Mouse (Mus musculus): ENCODE results near the gene Srpk1. TPM values are rescaled to one million over a fixed set of nuclear protein-coding genes. Genes with fewer than 3 reads are reported as not detected.
"Not testable (repeated sequence)": the region's sequence is repeated elsewhere in the genome, so short reads cannot be mapped to it uniquely, and the experiment has no call there.

The Srpk1 gene
- polyA plus RNA-seq, 1 experiment, result 29.0 TPM

- Histone ChIP-seq H3K4me3 (ENCODE audit: insufficient read depth, poor library complexity, severe bottlenecking) (no peak overlapping the region), H3ac (ENCODE audit: control insufficient read depth, insufficient read length, low read depth) (no peak overlapping the region), H3K79me3 (ENCODE audit: low read depth) (no peaks in the 10 kb centered on the region), H3K36me3 (ENCODE audit: control insufficient read depth, insufficient read depth) (no peaks in the 10 kb centered on the region), H3K79me2 (ENCODE audit: control insufficient read depth, insufficient read depth) (no peaks in the 10 kb centered on the region), H3K27me3 (ENCODE audit: control insufficient read depth, insufficient read depth, insufficient read length) (peaks cover 21% of the 10 kb centered on the region)
- no peak for TF ChIP-seq FOSL1 (IDR thresholded peaks at IDR 0.05; ENCODE audit: insufficient read depth, low read length, poor library complexity, severe bottlenecking)
- TF ChIP-seq MYOG (IDR thresholded peaks at IDR 0.05; ENCODE audit: control insufficient read depth, extremely low read depth, insufficient read length), result no peak
- TF ChIP-seq MAX (IDR thresholded peaks at IDR 0.05), result no peak
- TF ChIP-seq USF1 (IDR thresholded peaks at IDR 0.05; ENCODE audit: low read depth), result no peak
- no peak for TF ChIP-seq CEBPB (IDR thresholded peaks at IDR 0.05; ENCODE audit: low read depth)
- no peak for TF ChIP-seq CTCF (IDR thresholded peaks at IDR 0.05; ENCODE audit: control insufficient read depth, insufficient read depth, insufficient read length)
- TF ChIP-seq MYOD1 (IDR thresholded peaks at IDR 0.05; ENCODE audit: control insufficient read depth, insufficient read length, low read depth), result no peak
Observed at GRCm38 (mm10) chr17:28565181-28565580, 57.3 kb downstream of the Srpk1 start.

GRCm38 (mm10) chr17:28561613-28562012 lies 60.9 kb downstream of the Srpk1 start:
- no peak for TF ChIP-seq CTCF (IDR thresholded peaks at IDR 0.05; ENCODE audit: control insufficient read depth, insufficient read depth, insufficient read length)
- TF ChIP-seq MAX (IDR thresholded peaks at IDR 0.05), result no peak
- TF ChIP-seq MYOG (IDR thresholded peaks at IDR 0.05; ENCODE audit: control insufficient read depth, extremely low read depth, insufficient read length), result no peak
- TF ChIP-seq MYOD1 (IDR thresholded peaks at IDR 0.05; ENCODE audit: control insufficient read depth, insufficient read length, low read depth), result no peak
- no peak for TF ChIP-seq FOSL1 (IDR thresholded peaks at IDR 0.05; ENCODE audit: insufficient read depth, low read length, poor library complexity, severe bottlenecking)
- Histone ChIP-seq H3K79me2 (ENCODE audit: control insufficient read depth, insufficient read depth) (no peaks in the 10 kb centered on the region), H3K27me3 (ENCODE audit: control insufficient read depth, insufficient read depth, insufficient read length) (peaks cover 31% of the 10 kb centered on the region), H3K79me3 (ENCODE audit: low read depth) (no peaks in the 10 kb centered on the region), H3K4me3 (ENCODE audit: insufficient read depth, poor library complexity, severe bottlenecking) (no peak overlapping the region), H3ac (ENCODE audit: control insufficient read depth, insufficient read length, low read depth) (no peak overlapping the region), H3K36me3 (ENCODE audit: control insufficient read depth, insufficient read depth) (no peaks in the 10 kb centered on the region)

GRCm38 (mm10) chr17:28560598-28560997 lies 61.9 kb downstream of the Srpk1 start, which contains the start of gene Clps:
Gene Clps, minus strand, starts transcription at chr17:28560766.
- no peak within 1 kb of the TSS for H3K4me3 ChIP-seq (ENCODE audit: insufficient read depth, poor library complexity, severe bottlenecking)

GRCm38 (mm10) chr17:28557772-28558171 lies 64.7 kb downstream of the Srpk1 start:
- Histone ChIP-seq H3ac (ENCODE audit: control insufficient read depth, insufficient read length, low read depth) (no peak overlapping the region), H3K27me3 (ENCODE audit: control insufficient read depth, insufficient read depth, insufficient read length) (peaks cover 31% of the 10 kb centered on the region), H3K4me3 (ENCODE audit: insufficient read depth, poor library complexity, severe bottlenecking) (no peak overlapping the region), H3K36me3 (ENCODE audit: control insufficient read depth, insufficient read depth) (no peaks in the 10 kb centered on the region), H3K79me2 (ENCODE audit: control insufficient read depth, insufficient read depth) (no peaks in the 10 kb centered on the region), H3K79me3 (ENCODE audit: low read depth) (no peaks in the 10 kb centered on the region)
- no peak for TF ChIP-seq MYOD1 (IDR thresholded peaks at IDR 0.05; ENCODE audit: control insufficient read depth, insufficient read length, low read depth)
- no peak for TF ChIP-seq CTCF (IDR thresholded peaks at IDR 0.05; ENCODE audit: control insufficient read depth, insufficient read depth, insufficient read length)
- no peak for TF ChIP-seq USF1 (IDR thresholded peaks at IDR 0.05; ENCODE audit: low read depth)

More at GRCm38 (mm10) chr17:28560598-28560997, 61.9 kb downstream of the Srpk1 start, which contains the start of gene Clps:
- Histone ChIP-seq H3K36me3 (ENCODE audit: control insufficient read depth, insufficient read depth) (no peaks in the 10 kb centered on the region), H3K79me3 (ENCODE audit: low read depth) (no peaks in the 10 kb centered on the region), H3K79me2 (ENCODE audit: control insufficient read depth, insufficient read depth) (no peaks in the 10 kb centered on the region), H3ac (ENCODE audit: control insufficient read depth, insufficient read length, low read depth) (no peak within 1 kb of the TSS), H3K27me3 (ENCODE audit: control insufficient read depth, insufficient read depth, insufficient read length) (peaks cover 31% of the 10 kb centered on the region)
- TF ChIP-seq MAX (IDR thresholded peaks at IDR 0.05), result no peak
- no peak for TF ChIP-seq MYOG (IDR thresholded peaks at IDR 0.05; ENCODE audit: control insufficient read depth, extremely low read depth, insufficient read length)
- no peak for TF ChIP-seq MYOD1 (IDR thresholded peaks at IDR 0.05; ENCODE audit: control insufficient read depth, insufficient read length, low read depth)
- TF ChIP-seq FOSL1 (IDR thresholded peaks at IDR 0.05; ENCODE audit: insufficient read depth, low read length, poor library complexity, severe bottlenecking), result no peak

- peaks cover 26% of the 10 kb centered on the region for H3K27me3 ChIP-seq (ENCODE audit: control insufficient read depth, insufficient read depth, insufficient read length)
- H3ac ChIP-seq (ENCODE audit: control insufficient read depth, insufficient read length, low read depth), result no peak overlapping the region
- no peaks in the 10 kb centered on the region for H3K79me2 ChIP-seq (ENCODE audit: control insufficient read depth, insufficient read depth)
- TF ChIP-seq USF1 (IDR thresholded peaks at IDR 0.05; ENCODE audit: low read depth) (peak; percentile 80), MAX (IDR thresholded peaks at IDR 0.05) (no peak)
- H3K36me3 ChIP-seq (ENCODE audit: control insufficient read depth, insufficient read depth), result no peaks in the 10 kb centered on the region
- H3K4me3 ChIP-seq (ENCODE audit: insufficient read depth, poor library complexity, severe bottlenecking), result no peak overlapping the region
- H3K79me3 ChIP-seq (ENCODE audit: low read depth), result no peaks in the 10 kb centered on the region
Observed at GRCm38 (mm10) chr17:28556635-28557396, 65.7 kb downstream of the Srpk1 start.

- H3K4me3 ChIP-seq (ENCODE audit: insufficient read depth, poor library complexity, severe bottlenecking); H3K79me2 ChIP-seq (ENCODE audit: control insufficient read depth, insufficient read depth); H3K36me3 ChIP-seq (ENCODE audit: control insufficient read depth, insufficient read depth); H3K79me3 ChIP-seq (ENCODE audit: low read depth); H3K27me3 ChIP-seq (ENCODE audit: control insufficient read depth, insufficient read depth, insufficient read length); H3ac ChIP-seq (ENCODE audit: control insufficient read depth, insufficient read length, low read depth): not testable (repeated sequence)
Observed at GRCm38 (mm10) chr17:28554021-28554420, 68.5 kb downstream of the Srpk1 start.

Measured in C2C12 (cell line).